Mouse (Mus musculus): Measurements from ENCODE around the gene Olfr745. TPM values are rescaled to one million over a fixed set of nuclear protein-coding genes. Genes with fewer than 3 reads are reported as not detected.

The Olfr745 gene
- polyA plus RNA-seq (2015; fragmentation: Nextera tagmentation; extraction: Ambion mirVana) = not detected in 2 replicates

GRCm38 (mm10) chr14:50639088-50639487 is at the start of gene Olfr745:
Gene Olfr745 (plus strand): TSS chr14:50639388.
- TF ChIP-seq EP300 (IDR thresholded peaks at IDR 0.05) (no peak), CTCF (IDR thresholded peaks at IDR 0.05) (no peak)
- no peak within 1 kb of the TSS for H3K9ac ChIP-seq (replicated peaks; ENCODE audit: low read depth)
- DNase-seq (ENCODE audit: low spot score) (no peak), ATAC-seq (no peak)
- WGBS = 73% methylated on average over 2 of the region's 2 CpGs
- no peak within 1 kb of the TSS for H3K4me3 ChIP-seq (ENCODE audit: low read depth, low read length)
- H3K4me1 ChIP-seq (ENCODE audit: insufficient read depth, low read depth, low read length) = no peaks in the 10 kb centered on the region
- no peaks in the 10 kb centered on the region for H3K9me3 ChIP-seq (ENCODE audit: low read length)
- H3K36me3 ChIP-seq (ENCODE audit: insufficient read depth, low read length) = no peaks in the 10 kb centered on the region
- H3K27me3 ChIP-seq (replicated peaks; ENCODE audit: insufficient read depth, low read length) = no peaks in the 10 kb centered on the region
- H3K4me2 ChIP-seq (replicated peaks; ENCODE audit: low read depth, low read length) = no peak within 1 kb of the TSS
- H3K27ac ChIP-seq (ENCODE audit: low read length) = no peak within 1 kb of the TSS

DNA sequence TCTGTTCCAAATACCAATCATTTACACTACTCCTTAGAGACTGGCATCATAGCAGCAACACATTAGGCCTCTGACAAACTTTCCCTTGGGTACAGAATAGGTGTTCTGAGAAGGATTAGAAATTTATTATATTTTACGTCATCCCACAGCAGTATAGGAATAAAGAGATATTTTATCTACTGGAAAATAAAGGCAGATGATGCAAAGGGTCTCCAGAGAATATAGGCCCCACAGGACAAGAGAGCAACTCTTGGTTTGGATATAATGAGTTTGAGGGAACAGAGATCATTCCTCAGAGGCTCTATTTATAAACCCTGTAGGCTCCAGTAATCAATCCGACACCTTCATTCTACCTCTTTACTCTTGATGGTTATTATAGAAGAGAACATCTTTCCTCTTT is 24.6 kb upstream of the Olfr745 start, which contains the start of gene Olfr744:
TSS of gene Olfr744 (plus strand) at position 301 of the 400 bp plus-strand sequence.
- no peaks in the 10 kb centered on the region for H3K9me3 ChIP-seq (ENCODE audit: low read length)
- no peaks in the 10 kb centered on the region for H3K27me3 ChIP-seq (replicated peaks; ENCODE audit: insufficient read depth, low read length)
- no peak for DNase-seq (ENCODE audit: low spot score)
- no peak within 1 kb of the TSS for H3K9ac ChIP-seq (replicated peaks; ENCODE audit: low read depth)
- TF ChIP-seq EP300 (IDR thresholded peaks at IDR 0.05) = no peak
- no peak for TF ChIP-seq CTCF (IDR thresholded peaks at IDR 0.05)
- H3K4me2 ChIP-seq (replicated peaks; ENCODE audit: low read depth, low read length) = no peak within 1 kb of the TSS
- 79% methylated on average over 2 of the region's 2 CpGs for WGBS
- ATAC-seq = no peak
- no peaks in the 10 kb centered on the region for H3K36me3 ChIP-seq (ENCODE audit: insufficient read depth, low read length)
- no peak within 1 kb of the TSS for H3K4me3 ChIP-seq (ENCODE audit: low read depth, low read length)
- no peak within 1 kb of the TSS for H3K27ac ChIP-seq (ENCODE audit: low read length)
- H3K4me1 ChIP-seq (ENCODE audit: insufficient read depth, low read depth, low read length) = no peaks in the 10 kb centered on the region

GRCm38 (mm10) chr14:50646783-50647182 is 7.6 kb downstream of the Olfr745 start, which contains the start of gene Olfr746:
Gene Olfr746 (plus strand): TSS chr14:50647083.
- H3K27ac ChIP-seq (ENCODE audit: low read length) = no peak within 1 kb of the TSS
- H3K27me3 ChIP-seq (replicated peaks; ENCODE audit: insufficient read depth, low read length) = no peaks in the 10 kb centered on the region
- no peaks in the 10 kb centered on the region for H3K9me3 ChIP-seq (ENCODE audit: low read length)
- no peak within 1 kb of the TSS for H3K4me3 ChIP-seq (ENCODE audit: low read depth, low read length)
- H3K9ac ChIP-seq (replicated peaks; ENCODE audit: low read depth) = no peak within 1 kb of the TSS
- no peak for DNase-seq (ENCODE audit: low spot score)
- H3K4me2 ChIP-seq (replicated peaks; ENCODE audit: low read depth, low read length) = no peak within 1 kb of the TSS
- no peaks in the 10 kb centered on the region for H3K4me1 ChIP-seq (ENCODE audit: insufficient read depth, low read depth, low read length)
- ATAC-seq = no peak
- no peak for TF ChIP-seq CTCF (IDR thresholded peaks at IDR 0.05)
- TF ChIP-seq EP300 (IDR thresholded peaks at IDR 0.05) = no peak
- H3K36me3 ChIP-seq (ENCODE audit: insufficient read depth, low read length) = no peaks in the 10 kb centered on the region

GRCm38 (mm10) chr14:50693106-50693505 is 53.9 kb downstream of the Olfr745 start, which contains the start of gene Olfr747:
Gene Olfr747 (minus strand): TSS chr14:50693206.
- no peak for DNase-seq (ENCODE audit: low spot score)
- Histone ChIP-seq H3K4me1 (ENCODE audit: insufficient read depth, low read depth, low read length) (no peaks in the 10 kb centered on the region), H3K27ac (ENCODE audit: low read length) (no peak within 1 kb of the TSS), H3K27me3 (replicated peaks; ENCODE audit: insufficient read depth, low read length) (no peaks in the 10 kb centered on the region), H3K4me3 (ENCODE audit: low read depth, low read length) (no peak within 1 kb of the TSS), H3K4me2 (replicated peaks; ENCODE audit: low read depth, low read length) (no peak within 1 kb of the TSS), H3K36me3 (ENCODE audit: insufficient read depth, low read length) (no peaks in the 10 kb centered on the region), H3K9ac (replicated peaks; ENCODE audit: low read depth) (no peak within 1 kb of the TSS), H3K9me3 (ENCODE audit: low read length) (no peaks in the 10 kb centered on the region)
- no peak for TF ChIP-seq EP300 (IDR thresholded peaks at IDR 0.05)
- TF ChIP-seq CTCF (IDR thresholded peaks at IDR 0.05) = no peak
- no peak for ATAC-seq
- WGBS = 87% methylated on average over 3 of the region's 3 CpGs

Other genes with a start within 250 kb of the Olfr745 start
- gene Olfr738, start 231.8 kb upstream of the Olfr745 start, polyA plus RNA-seq (2015; fragmentation: Nextera tagmentation; extraction: Ambion mirVana) = not detected in 2 replicates
- gene Olfr739, start 220.8 kb upstream of the Olfr745 start, polyA plus RNA-seq (2015; fragmentation: Nextera tagmentation; extraction: Ambion mirVana) = not detected in 2 replicates
- gene Olfr740, start 193.8 kb upstream of the Olfr745 start, polyA plus RNA-seq (2015; fragmentation: Nextera tagmentation; extraction: Ambion mirVana) = not detected in 2 replicates
- gene Olfr741, start 166.7 kb upstream of the Olfr745 start, polyA plus RNA-seq (2015; fragmentation: Nextera tagmentation; extraction: Ambion mirVana) = not detected in 2 replicates
- not detected in 2 replicates for gene Olfr742, start 135.8 kb upstream of the Olfr745 start, polyA plus RNA-seq (2015; fragmentation: Nextera tagmentation; extraction: Ambion mirVana)
- gene Olfr743, start 117.5 kb upstream of the Olfr745 start, polyA plus RNA-seq (2015; fragmentation: Nextera tagmentation; extraction: Ambion mirVana) = not detected in 2 replicates
- gene Olfr744, start 24.5 kb upstream of the Olfr745 start, polyA plus RNA-seq (2015; fragmentation: Nextera tagmentation; extraction: Ambion mirVana) = not detected in 2 replicates
- not detected in 2 replicates for gene Olfr746, start 7.7 kb downstream of the Olfr745 start, polyA plus RNA-seq (2015; fragmentation: Nextera tagmentation; extraction: Ambion mirVana)
- gene Olfr747, start 53.8 kb downstream of the Olfr745 start, polyA plus RNA-seq (2015; fragmentation: Nextera tagmentation; extraction: Ambion mirVana) = not detected in 2 replicates
- gene Olfr748, start 68.0 kb downstream of the Olfr745 start, polyA plus RNA-seq (2015; fragmentation: Nextera tagmentation; extraction: Ambion mirVana) = not detected in 2 replicates
- gene Olfr749, start 105.7 kb downstream of the Olfr745 start, polyA plus RNA-seq (2015; fragmentation: Nextera tagmentation; extraction: Ambion mirVana) = not detected in 2 replicates
- gene Ttc5, start 146.1 kb downstream of the Olfr745 start, polyA plus RNA-seq (2015; fragmentation: Nextera tagmentation; extraction: Ambion mirVana) = 45.6 and 47.0 TPM in 2 replicates
- gene Ccnb1ip1, start 168.3 kb downstream of the Olfr745 start, polyA plus RNA-seq (2015; fragmentation: Nextera tagmentation; extraction: Ambion mirVana) = not detected in 2 replicates
- gene Parp2, start 168.5 kb downstream of the Olfr745 start, polyA plus RNA-seq (2015; fragmentation: Nextera tagmentation; extraction: Ambion mirVana) = 27.6 and 33.7 TPM in 2 replicates
- 11.1 and 13.0 TPM in 2 replicates for gene Tep1, start 231.2 kb downstream of the Olfr745 start, polyA plus RNA-seq (2015; fragmentation: Nextera tagmentation; extraction: Ambion mirVana)